Mouse (Mus musculus) liver, embryonic 14.5 days (tissue): ENCODE data around the gene Tex26.

Experiments used
- CTCF ChIP-seq: IDR thresholded peaks from 2 replicates; pipeline ENCODE4 v1.5.1; 2016; ENCODE audit warnings: antibody characterized with exemption, low read depth, control low read depth
- EP300 ChIP-seq: IDR thresholded peaks from 2 replicates; pipeline ENCODE4 v1.6.1; 2016; ENCODE audit warnings: antibody characterized with exemption, low read depth

DNA sequence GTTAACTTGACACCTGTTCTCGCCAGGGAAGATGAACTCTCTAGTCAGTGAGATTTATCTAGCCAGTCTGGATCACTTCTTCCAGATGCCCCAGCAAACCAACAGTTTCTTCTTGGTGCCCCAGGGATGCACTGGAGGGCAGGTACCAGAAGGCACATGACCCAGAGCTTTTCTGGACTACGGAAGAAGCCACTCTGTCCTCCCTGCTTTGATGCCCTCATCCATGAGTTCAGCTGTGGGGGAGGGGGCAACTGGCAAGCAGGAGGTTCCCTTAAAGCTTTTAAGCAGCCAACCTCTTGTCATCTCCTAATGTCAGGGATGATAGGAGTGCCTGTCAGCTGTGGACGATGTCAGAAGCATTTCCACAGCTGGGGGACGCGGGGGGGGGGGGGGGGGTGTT, 25.8 kb downstream of the Tex26 start:
- TF ChIP-seq CTCF: no peak
- no peak for TF ChIP-seq EP300
